Mouse (Mus musculus): ENCODE measurements at regions not wholly inside any gene's neighbourhood (a gene's known extent, or its start where the extent isn't known, plus 50 kb on each side); places are given as distances from the start of the nearest gene placed in this dataset.

DNA sequence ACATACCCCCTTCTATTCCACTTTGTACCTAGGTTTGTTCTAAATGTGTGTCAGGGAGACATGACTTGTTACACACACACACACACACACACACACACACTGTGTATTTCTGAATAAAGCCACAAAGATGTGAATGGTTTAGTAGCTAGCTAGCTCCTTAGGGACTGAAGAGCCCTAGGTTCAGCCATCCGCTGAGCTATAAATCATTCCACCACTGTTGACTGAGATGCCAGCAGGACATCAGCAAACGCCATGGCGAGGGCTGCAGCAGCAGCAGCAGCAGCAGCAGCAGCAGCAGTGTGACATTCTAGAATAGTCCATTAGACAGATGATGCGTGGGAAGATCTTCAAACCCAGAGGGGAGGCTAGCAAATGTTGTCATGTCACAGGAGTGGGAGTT, 455.9 kb downstream of the Med13l start:
- Histone ChIP-seq H3K4me1 (ENCODE audit: control insufficient read depth, insufficient read depth, low read length) (no peaks in the 10 kb centered on the region), H3K9ac (ENCODE audit: low read depth, low read length, severe bottlenecking) (no peak overlapping the region), H3K27ac (replicated peaks; ENCODE audit: low read depth, low read length) (no peak overlapping the region), H3K36me3 (ENCODE audit: control insufficient read depth, insufficient read depth, low read length) (no peaks in the 10 kb centered on the region), H3K4me2 (replicated peaks; ENCODE audit: low read depth, low read length, severe bottlenecking) (no peak overlapping the region), H3K27me3 (ENCODE audit: control insufficient read depth, insufficient read depth, low read length) (no peaks in the 10 kb centered on the region; the same call in 1 of the 2 replicates), H3K9me3 (ENCODE audit: control insufficient read depth, low read length) (no peaks in the 10 kb centered on the region), H3K4me3 (replicated peaks; ENCODE audit: low read length) (no peak overlapping the region)
- ATAC-seq (ENCODE audit: low FRiP score, low read depth) (no peak), DNase-seq (ENCODE audit: low spot score) (no peak)
- TF ChIP-seq POLR2A (IDR thresholded peaks at IDR 0.05; ENCODE audit: borderline replicate concordance, extremely low read depth, insufficient read depth, insufficient read length): no peak
- WGBS: 32% methylated on average over 4 of the region's 4 CpGs

DNA sequence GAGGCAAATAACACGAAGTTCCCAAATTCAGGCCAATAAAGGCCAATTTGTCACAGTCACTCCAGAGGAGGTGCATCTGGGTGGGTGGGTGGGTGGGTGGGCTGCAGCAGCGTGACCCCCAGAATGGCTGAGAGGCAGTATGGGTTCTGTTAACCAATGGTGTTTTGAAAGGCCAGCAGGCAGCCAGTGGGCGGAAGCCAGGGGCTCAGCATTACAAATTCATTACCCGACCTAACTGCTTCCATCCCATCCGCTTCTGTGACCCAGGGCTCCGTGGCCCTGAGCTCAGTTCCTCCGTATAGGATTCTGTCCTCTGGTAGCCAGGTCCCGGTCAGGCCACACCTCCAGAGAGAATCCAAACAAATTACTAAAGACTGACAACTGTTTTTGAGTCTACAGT, 463.5 kb downstream of the Med13l start:
- H3K27ac ChIP-seq (replicated peaks; ENCODE audit: low read depth, low read length): no peak overlapping the region
- WGBS: 34% methylated on average over 8 of the region's 8 CpGs
- DNase-seq (ENCODE audit: low spot score): no peak
- H3K9ac ChIP-seq (ENCODE audit: low read depth, low read length, severe bottlenecking): no peak overlapping the region
- H3K27me3 ChIP-seq (ENCODE audit: control insufficient read depth, insufficient read depth, low read length): no peaks in the 10 kb centered on the region; the same call in 1 of the 2 replicates
- H3K9me3 ChIP-seq (ENCODE audit: control insufficient read depth, low read length): no peaks in the 10 kb centered on the region
- H3K36me3 ChIP-seq (ENCODE audit: control insufficient read depth, insufficient read depth, low read length): no peaks in the 10 kb centered on the region
- ATAC-seq (ENCODE audit: low FRiP score, low read depth): no peak
- TF ChIP-seq POLR2A (IDR thresholded peaks at IDR 0.05; ENCODE audit: borderline replicate concordance, extremely low read depth, insufficient read depth, insufficient read length): no peak
- H3K4me3 ChIP-seq (replicated peaks; ENCODE audit: low read length): no peak overlapping the region
- no peak overlapping the region for H3K4me2 ChIP-seq (replicated peaks; ENCODE audit: low read depth, low read length, severe bottlenecking)
- H3K4me1 ChIP-seq (ENCODE audit: control insufficient read depth, insufficient read depth, low read length): no peaks in the 10 kb centered on the region

DNA sequence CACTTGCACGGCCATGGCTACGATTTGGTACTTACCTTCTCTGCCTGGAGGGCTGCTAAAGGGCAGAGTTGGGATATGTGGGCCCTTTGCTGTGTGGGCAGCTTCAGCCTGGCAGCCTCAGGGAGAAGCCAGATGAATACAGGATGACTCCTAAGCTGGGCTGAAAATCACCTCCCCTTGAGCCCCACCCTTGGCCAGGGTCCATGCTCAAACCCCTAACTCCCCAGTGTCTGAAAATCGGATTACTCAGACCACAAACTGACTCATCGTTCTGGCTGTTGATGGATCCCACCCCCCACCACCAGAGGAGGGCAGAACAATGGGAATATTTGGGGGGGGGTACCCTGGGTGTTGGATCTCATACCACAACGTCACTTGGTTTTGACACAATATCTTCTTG, 471.6 kb downstream of the Med13l start:
- ATAC-seq (ENCODE audit: low FRiP score, low read depth) (no peak), DNase-seq (ENCODE audit: low spot score) (no peak)
- Histone ChIP-seq H3K36me3 (ENCODE audit: control insufficient read depth, insufficient read depth, low read length) (no peaks in the 10 kb centered on the region), H3K27me3 (ENCODE audit: control insufficient read depth, insufficient read depth, low read length) (0 out of 2 replicates have a peak, but pooled peaks cover 6% of the 10 kb centered on the region), H3K4me3 (replicated peaks; ENCODE audit: low read length) (no peak overlapping the region), H3K4me1 (ENCODE audit: control insufficient read depth, insufficient read depth, low read length) (no peaks in the 10 kb centered on the region), H3K9me3 (ENCODE audit: control insufficient read depth, low read length) (no peaks in the 10 kb centered on the region), H3K9ac (ENCODE audit: low read depth, low read length, severe bottlenecking) (no peak overlapping the region), H3K27ac (replicated peaks; ENCODE audit: low read depth, low read length) (no peak overlapping the region), H3K4me2 (replicated peaks; ENCODE audit: low read depth, low read length, severe bottlenecking) (no peak overlapping the region)
- TF ChIP-seq POLR2A (IDR thresholded peaks at IDR 0.05; ENCODE audit: borderline replicate concordance, extremely low read depth, insufficient read depth, insufficient read length): no peak
- 87% methylated on average over 5 of the region's 5 CpGs for WGBS

DNA sequence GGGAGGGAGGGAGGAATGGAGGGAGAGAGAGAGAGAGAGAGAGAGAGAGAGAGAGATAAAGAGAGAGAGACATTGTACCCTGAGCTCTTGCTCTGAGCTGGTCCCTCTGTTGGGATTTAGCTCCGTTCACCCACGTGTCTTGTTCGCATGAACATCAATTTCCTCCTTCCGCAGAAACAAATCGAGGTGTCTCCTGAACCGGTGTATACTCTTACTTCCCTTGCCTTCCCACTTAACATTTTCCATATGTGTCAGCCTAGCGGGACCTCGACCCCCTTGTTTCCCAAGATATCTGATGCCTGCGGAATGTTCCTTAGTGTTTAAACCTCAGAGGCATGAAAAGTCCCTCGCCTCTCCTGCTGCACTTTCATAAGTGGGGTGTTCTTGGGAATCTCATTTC, 484.1 kb downstream of the Med13l start:
- no peak overlapping the region for H3K4me2 ChIP-seq (replicated peaks; ENCODE audit: low read depth, low read length, severe bottlenecking)
- WGBS: 26% methylated on average over 10 of the region's 10 CpGs
- no peak overlapping the region for H3K27ac ChIP-seq (replicated peaks; ENCODE audit: low read depth, low read length)

DNA sequence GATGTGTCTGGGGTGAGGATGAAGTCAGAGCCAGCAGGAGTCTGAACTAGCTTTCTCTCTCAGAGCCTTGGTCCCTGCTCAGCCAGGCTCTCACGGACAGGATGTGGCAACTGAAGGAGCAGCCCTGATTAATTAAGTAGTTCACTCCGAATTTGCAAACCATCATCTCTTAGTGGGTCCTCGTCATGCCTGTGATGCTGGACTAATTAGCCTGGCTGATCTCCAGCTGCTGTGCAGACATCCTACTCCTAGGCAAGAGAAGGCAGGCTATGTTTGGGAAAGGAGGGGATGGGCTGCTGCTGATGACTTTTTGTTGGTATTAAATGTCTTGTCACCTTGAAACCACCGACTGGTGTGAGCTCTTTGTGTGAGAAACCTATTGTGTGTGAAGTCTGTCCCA, 487.1 kb downstream of the Med13l start:
- ATAC-seq (ENCODE audit: low FRiP score, low read depth) (no peak), DNase-seq (ENCODE audit: low spot score) (no peak)
- 35% methylated on average over 4 of the region's 4 CpGs for WGBS
- Histone ChIP-seq H3K36me3 (ENCODE audit: control insufficient read depth, insufficient read depth, low read length) (no peaks in the 10 kb centered on the region), H3K27me3 (ENCODE audit: control insufficient read depth, insufficient read depth, low read length) (no peaks in the 10 kb centered on the region), H3K4me1 (ENCODE audit: control insufficient read depth, insufficient read depth, low read length) (no peaks in the 10 kb centered on the region), H3K4me2 (replicated peaks; ENCODE audit: low read depth, low read length, severe bottlenecking) (no peak overlapping the region), H3K27ac (replicated peaks; ENCODE audit: low read depth, low read length) (no peak overlapping the region), H3K4me3 (replicated peaks; ENCODE audit: low read length) (no peak overlapping the region), H3K9ac (ENCODE audit: low read depth, low read length, severe bottlenecking) (no peak overlapping the region), H3K9me3 (ENCODE audit: control insufficient read depth, low read length) (no peaks in the 10 kb centered on the region)
- no peak for TF ChIP-seq POLR2A (IDR thresholded peaks at IDR 0.05; ENCODE audit: borderline replicate concordance, extremely low read depth, insufficient read depth, insufficient read length)

More for the DNA sequence above, 484.1 kb downstream of the Med13l start:
- H3K4me1 ChIP-seq (ENCODE audit: control insufficient read depth, insufficient read depth, low read length): no peaks in the 10 kb centered on the region
- H3K4me3 ChIP-seq (replicated peaks; ENCODE audit: low read length): no peak overlapping the region
- H3K27me3 ChIP-seq (ENCODE audit: control insufficient read depth, insufficient read depth, low read length): no peaks in the 10 kb centered on the region
- DNase-seq (ENCODE audit: low spot score) (no peak), ATAC-seq (ENCODE audit: low FRiP score, low read depth) (no peak)
- TF ChIP-seq POLR2A (IDR thresholded peaks at IDR 0.05; ENCODE audit: borderline replicate concordance, extremely low read depth, insufficient read depth, insufficient read length): no peak
- no peaks in the 10 kb centered on the region for H3K36me3 ChIP-seq (ENCODE audit: control insufficient read depth, insufficient read depth, low read length)
- H3K9me3 ChIP-seq (ENCODE audit: control insufficient read depth, low read length): no peaks in the 10 kb centered on the region
- H3K9ac ChIP-seq (ENCODE audit: low read depth, low read length, severe bottlenecking): no peak overlapping the region

All from limb, embryonic 14.5 days (tissue).